Mouse (Mus musculus) naive thymus-derived CD4-positive, alpha-beta T cell, adult 2 months (primary cell): ENCODE measurements around the gene Zmynd15.
A peak's percentile ranks its signal among the peaks of the same experiment; 100 is the strongest.
"Not testable (repeated sequence)": the region's sequence is repeated elsewhere in the genome, so short reads cannot be mapped to it uniquely, and the experiment has no call there.

Source experiments
- DNase-seq: peaks from one replicate; pipeline ENCODE4 v3.0.0-alpha.2; 2011; ENCODE audit warnings: low read depth

Gene Zmynd15

DNA sequence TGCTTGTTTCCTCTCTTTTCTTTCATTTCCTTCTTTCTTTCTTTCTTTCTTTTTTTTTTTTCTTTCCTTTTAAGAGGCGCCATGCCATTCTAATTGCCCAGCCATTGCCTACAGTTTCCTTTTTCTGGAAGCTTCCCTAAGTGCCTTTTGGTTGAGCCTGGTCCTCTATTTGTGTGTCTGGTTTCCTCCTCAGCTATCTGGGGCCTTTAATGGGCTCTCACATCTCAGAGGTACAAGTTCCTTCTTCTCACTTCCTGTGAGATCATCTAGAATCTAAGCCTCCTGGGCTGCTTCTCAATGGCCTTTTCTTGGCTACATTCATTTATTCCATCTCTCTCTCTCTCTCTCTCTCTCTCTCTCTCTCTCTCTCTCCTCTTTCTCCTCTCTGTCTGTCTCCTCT lies 11.9 kb upstream of the Zmynd15 start:
- peak; percentile 61 for DNase-seq

- no peak for DNase-seq
Measured at GRCm38 (mm10) chr11:70450926-70451325, 8.3 kb upstream of the Zmynd15 start.

DNA sequence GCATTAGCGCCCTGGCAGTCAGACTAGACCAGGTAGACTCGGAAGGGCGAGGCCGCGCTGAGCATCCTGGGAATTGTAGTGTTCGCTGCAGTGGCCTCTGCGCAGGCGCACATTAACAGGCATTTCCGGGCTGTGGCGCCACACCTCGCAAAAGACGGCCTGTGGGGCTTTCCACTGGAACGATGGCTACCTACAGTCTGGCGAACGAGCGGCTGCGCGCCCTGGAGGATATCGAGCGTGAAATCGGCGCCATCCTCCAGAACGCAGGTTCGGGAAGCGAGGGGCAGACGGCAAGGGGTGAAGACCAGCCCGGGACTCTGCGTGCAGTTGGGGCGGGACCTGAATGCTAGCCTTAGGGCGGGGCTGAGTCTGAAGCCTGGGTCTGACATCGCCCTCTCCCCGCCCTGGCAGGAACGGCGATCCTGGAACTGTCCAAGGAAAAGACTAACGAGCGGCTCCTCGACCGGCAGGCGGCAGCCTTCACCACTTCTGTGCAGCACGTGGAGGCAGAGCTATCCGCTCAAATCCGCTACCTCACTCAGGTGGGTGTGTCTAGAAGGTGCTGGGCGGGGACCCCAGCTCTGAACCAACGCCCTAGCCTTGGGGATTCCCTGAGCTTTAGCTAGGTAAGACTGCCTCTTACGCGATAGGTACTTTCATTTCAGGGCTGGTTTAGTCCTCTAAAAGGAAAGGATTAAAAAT lies 7.3 kb upstream of the Zmynd15 start, which contains the start of gene Med11:
Gene Med11 (plus strand): TSS at position 123 of the 702 bp plus-strand sequence.
- DNase-seq: peak; percentile 97

DNA sequence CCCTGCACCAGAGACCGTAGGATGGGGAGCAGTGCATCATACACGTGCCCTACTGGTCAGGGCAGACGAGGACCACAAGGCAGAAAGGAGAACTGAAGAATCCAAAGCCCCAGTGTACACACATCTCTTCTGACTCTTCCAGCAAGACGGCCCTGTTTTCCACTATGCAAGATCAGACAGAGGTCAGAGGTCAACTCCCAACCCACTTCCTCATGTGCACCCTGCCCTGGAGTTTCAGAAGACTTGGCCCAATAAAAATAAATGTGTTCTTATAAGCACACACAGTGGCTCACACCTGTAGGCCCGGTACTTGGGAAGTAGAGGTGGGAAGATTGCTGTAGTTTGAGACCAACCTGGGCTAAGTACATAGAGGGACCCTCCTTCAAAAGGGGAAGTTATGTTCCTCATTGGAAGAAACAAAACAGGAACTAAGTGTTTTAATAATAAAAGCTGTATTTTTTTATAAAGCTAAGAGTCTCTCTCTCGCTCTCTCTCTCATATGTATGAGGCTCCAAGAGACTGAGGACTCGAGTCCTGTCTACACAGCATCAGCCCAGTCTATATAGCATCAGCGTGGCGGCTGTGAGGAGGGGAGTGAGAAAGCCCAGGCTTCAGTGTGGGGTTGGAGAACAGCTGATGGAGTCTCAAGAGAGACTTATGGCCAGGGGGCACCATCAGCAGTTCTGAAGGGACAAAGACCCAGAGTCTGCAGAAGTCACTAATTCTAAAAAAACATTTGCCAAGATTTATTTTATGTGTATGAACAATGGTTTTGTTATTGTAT lies 5.8 kb upstream of the Zmynd15 start:
- peak; percentile 38 for DNase-seq

- DNase-seq: no peak
Measured at GRCm38 (mm10) chr11:70459601-70460101, 418 bp downstream of the Zmynd15 start, which contains the start of gene Cxcl16. Gene Cxcl16, minus strand, starts transcription at chr11:70459984.

DNA sequence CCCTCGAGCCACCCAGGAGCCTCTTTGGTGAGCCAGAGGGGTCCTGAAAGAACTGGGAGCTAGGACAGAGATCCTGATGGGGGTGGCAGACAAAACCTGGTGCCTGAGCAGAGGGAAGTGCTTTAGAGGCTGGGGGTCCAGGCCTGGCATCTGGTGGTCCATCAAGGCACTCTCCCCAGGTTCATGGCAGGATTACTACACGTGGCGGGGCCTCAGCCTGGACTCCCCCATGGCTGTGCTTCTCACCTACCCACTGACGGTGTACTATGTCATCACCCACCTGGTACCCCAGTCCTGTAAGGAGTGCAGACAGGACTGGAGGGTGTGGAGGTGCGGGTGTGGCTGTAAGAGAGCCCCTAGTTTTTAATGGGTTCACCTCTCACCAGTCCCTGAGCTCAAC lies 4.7 kb downstream of the Zmynd15 start:
- DNase-seq: no peak

DNA sequence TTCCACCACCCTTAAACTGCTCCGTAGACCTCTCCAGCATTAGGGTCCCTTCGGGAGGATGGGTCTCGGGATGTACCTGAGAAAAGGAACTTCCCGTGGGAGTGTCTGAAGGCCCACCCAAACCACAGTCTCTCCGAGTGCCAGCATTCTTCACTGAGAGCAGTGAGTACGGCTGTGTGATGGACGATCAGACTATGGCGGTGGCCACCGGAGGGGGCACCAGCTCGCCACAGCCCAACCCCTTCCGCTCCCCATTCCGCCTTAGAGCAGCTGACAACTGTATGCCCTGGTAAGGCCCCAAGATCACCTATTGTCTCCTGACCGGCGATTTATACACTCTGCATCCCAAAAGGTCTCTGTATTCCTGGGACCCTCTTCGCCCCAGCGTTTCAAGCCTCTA lies 6.0 kb downstream of the Zmynd15 start:
- DNase-seq: no peak

- no peak for DNase-seq
Measured at GRCm38 (mm10) chr11:70465824-70466223, 6.6 kb downstream of the Zmynd15 start.

- DNase-seq: no peak
Measured at GRCm38 (mm10) chr11:70467902-70468619, 8.8 kb downstream of the Zmynd15 start.

- no peak for DNase-seq
Measured at GRCm38 (mm10) chr11:70469764-70470163, 10.5 kb downstream of the Zmynd15 start.

DNA sequence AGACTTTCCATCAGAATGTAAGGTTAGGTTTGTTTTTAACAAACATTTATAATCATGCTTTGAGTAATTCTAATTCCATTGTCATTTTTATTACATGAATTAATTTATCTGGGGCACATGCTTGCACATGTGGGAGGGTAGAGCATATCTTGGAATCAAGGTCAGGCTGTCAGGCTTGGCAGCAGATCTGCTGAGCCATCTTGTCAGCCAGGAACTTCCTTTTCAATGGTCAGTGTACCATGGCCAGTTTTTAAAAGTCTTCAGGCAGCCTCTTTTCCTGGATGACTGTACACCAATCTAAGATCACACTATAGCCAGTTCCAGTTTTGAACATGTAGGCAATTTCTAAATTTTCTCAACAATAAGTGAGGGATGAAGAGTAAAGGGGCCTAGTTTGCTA lies 13.5 kb downstream of the Zmynd15 start:
- DNase-seq: no peak

GRCm38 (mm10) chr11:70473291-70473690 lies 14.1 kb downstream of the Zmynd15 start:
- DNase-seq: not testable (repeated sequence)

DNA sequence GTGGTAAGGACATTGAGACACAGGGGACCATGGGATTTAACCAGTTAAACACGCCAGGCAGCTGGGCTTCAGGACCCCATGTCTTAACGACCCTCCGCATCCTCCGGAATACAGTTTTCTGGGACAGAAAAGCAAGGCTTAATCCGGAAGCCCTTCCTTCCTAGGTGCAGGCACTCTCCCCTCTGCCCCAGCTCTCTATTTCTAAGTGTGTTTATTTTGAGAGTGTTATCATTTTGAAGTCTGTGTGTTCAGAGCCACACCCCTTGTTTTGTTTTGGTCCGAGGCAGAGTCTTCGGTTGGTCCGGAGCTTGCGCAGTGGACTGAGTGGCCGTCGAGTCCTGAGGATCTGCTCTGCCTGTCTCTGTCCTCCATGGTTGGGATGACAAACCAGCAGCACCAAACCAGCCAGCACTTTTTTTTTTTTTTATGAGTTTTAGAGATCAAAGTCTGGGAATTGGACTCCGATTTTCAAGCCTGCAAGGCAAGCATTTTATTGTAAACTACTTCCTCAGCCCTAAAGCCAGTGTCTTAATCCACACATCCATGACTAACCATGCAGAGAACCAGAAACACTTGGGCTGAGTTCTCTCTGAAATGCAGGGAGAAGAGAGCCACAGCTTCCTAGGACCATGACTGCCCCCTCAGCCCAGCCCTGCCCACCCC lies 15.8 kb downstream of the Zmynd15 start:
- no peak for DNase-seq

DNA sequence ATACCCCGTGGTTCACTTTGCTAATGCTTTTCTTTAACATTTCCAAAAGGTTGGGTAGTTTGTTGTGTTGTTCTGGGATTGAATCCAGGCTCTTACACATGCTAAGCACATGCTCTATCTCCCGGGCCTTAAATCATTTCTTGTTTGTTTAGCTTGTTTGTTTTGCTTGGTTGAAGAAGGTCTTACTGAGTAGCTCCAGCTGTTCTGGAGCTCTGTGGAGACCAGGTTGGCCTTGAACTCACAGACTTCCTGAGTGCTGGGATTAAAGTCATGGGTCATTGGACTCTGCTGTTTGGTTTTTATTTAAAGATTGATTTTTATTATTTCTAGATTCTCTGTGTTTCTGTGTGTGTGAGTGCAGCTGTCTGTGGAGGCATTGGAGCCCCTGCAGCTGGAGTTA lies 26.3 kb downstream of the Zmynd15 start:
- DNase-seq: no peak

- DNase-seq: no peak
Measured at GRCm38 (mm10) chr11:70487816-70488215, 28.6 kb downstream of the Zmynd15 start.

DNA sequence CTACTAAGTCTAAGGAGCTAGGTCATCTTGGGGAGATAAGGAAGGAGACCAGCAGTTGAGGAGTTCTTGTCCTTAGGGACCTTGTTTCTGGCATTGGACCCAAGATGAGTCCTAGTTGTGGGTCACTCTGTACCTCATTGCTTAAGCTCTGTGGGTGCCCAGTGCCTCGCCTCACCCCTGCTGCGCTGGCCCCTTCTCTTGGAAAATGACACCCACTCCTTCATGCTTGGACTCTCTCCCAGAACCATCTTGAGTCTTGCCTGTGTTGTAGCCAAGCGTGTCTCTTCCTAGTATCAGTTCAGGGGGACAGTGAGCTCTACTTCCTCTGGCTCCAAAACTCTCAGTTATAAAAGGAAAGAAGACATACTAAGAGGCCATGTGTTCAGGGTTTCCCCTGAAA lies 29.9 kb downstream of the Zmynd15 start:
- no peak for DNase-seq

- no peak for DNase-seq
Measured at GRCm38 (mm10) chr11:70489684-70490083, 30.5 kb downstream of the Zmynd15 start.

DNA sequence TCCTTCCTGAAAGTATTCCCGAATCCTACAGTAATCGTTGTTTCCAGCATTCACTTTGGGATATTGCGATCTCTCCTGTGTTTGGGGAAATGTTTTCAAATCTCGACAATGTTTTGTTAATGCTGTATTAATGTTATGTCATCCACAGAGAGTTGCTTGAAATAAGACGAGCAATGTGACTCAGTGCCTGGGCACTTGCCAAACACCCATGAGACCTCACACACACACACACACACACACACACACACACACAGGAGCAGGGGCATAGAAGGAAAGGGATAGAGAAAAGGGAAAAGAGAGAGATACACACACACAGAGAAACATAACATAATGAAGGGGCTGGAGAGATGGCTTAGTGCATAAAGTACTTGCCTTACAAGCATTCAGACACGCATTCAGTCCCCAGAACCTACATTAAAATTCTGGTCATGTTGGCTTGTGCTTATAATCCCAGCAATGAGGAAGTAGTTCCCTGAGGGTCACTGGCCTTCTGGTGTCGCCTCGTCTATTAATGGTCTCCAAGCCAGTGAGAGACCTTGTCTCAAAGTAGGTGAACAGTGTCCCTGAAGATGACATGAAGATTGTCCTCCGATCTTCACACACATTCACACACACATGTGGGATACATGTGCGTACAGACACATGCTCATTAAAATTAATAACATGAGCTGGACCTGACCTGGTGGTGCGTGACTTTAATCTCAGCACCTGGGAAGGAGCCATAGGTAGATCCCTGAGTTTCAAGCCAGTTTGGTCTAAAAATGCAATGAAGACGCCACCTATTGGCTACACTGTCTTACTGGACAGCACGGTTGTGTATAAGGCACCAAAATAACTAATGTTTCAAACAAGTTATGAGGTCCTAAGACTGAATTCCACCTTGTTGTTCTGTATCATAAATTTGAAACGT lies 40.6 kb downstream of the Zmynd15 start:
- peak; percentile 48 for DNase-seq

GRCm38 (mm10) chr11:70500476-70500812 lies 41.2 kb downstream of the Zmynd15 start:
- no peak for DNase-seq

DNA sequence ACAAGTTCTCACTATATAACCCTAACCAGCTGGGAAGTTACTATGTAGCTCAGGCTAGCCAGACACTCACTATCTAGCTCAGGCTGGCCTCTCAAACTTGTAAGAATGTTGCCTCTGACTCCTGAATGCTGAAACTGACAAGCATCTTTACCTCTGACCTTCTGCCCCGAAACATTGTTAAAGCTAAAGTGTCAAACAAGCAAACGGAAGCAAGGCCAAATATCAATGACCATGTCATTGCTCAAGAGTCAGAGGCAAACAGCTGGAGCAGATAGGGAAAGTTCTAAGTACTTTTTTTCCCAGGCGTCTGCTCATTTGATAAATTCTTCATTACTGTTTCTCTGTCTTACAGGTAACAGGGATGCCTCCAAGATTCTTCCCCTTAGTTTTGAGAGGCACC lies 42.8 kb downstream of the Zmynd15 start:
- DNase-seq: no peak

DNA sequence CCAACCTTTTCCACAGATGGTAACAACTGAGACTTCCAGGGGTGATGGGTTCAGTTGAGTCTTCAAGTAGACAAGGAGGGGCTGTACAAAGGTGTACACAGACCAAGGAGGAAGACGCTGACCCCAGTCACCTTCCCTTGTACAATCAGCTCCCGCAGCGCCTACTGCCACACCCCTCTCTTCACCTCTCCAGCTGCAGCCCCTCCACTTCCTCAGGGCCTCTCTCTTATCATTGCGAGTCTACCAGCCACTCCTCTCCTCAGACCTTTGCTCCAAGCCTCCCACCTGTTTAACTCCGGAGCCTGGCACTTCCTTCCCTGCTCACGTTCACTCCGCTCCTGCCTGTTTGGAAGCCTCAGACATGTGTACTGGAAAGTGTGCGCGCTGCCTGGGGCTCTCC lies 45.7 kb downstream of the Zmynd15 start, which contains the start of gene Tm4sf5:
Gene Tm4sf5 (plus strand): TSS at position 275 of the 400 bp plus-strand sequence.
- no peak for DNase-seq
